Mouse (Mus musculus) cortical plate, adult 2 months (tissue): ENCODE data around the gene Ring1.

Experiments used
- CTCF ChIP-seq: fragments of 200-500 bp; IDR thresholded peaks from 2 replicates; pipeline ENCODE4 v1.5.1; 2011; ENCODE audit warnings: mild to moderate bottlenecking, control low read depth, low read length; ENCODE audit not compliant: insufficient read depth; ENCODE audit errors: extremely low read depth
- POLR2A ChIP-seq: fragments of 200-500 bp; IDR thresholded peaks from 2 replicates; pipeline ENCODE4 v1.6.1; 2011; ENCODE audit warnings: mild to moderate bottlenecking, low read length, control low read depth; ENCODE audit not compliant: insufficient read depth; ENCODE audit errors: extremely low read depth

- TF ChIP-seq CTCF (no peak), POLR2A (no peak)
Observed at GRCm38 (mm10) chr17:34026917-34027655, 2.6 kb upstream of the Ring1 start.
